Mouse (Mus musculus) brain, embryonic 14.5 days (tissue): ENCODE results near the gene Aunip. TPM values are rescaled to one million over a fixed set of nuclear protein-coding genes. Genes with fewer than 3 reads are reported as not detected.
A peak's percentile ranks its signal among the peaks of the same experiment; 100 is the strongest.
"Not testable (repeated sequence)": the region's sequence is repeated elsewhere in the genome, so short reads cannot be mapped to it uniquely, and the experiment has no call there.

Experiments used
- DNase-seq: peaks from one replicate; pipeline ENCODE4 v3.0.0-alpha.2; 2011; ENCODE audit warnings: low read depth
- CTCF ChIP-seq: fragments of 200-500 bp; IDR thresholded peaks from 2 replicates; pipeline ENCODE4 v1.5.1; 2012; ENCODE audit warnings: inconsistent platforms, mild to moderate bottlenecking, moderate library complexity, borderline replicate concordance; ENCODE audit not compliant: insufficient read depth, insufficient read length; ENCODE audit errors: extremely low read depth
- POLR2A ChIP-seq: fragments of 200-500 bp; IDR thresholded peaks from 2 replicates; pipeline ENCODE4 v1.6.1; 2012; ENCODE audit warnings: mild to moderate bottlenecking, inconsistent platforms, borderline replicate concordance; ENCODE audit not compliant: poor library complexity, insufficient read depth, insufficient read length, severe bottlenecking; ENCODE audit errors: extremely low read depth
- polyA plus RNA-seq: library from polyadenylated mRNA; depleted of rRNA; stranded (reverse); fragments of >200 nt; gene quantifications from 2 replicates; pipeline ENCODE4 v1.2.3, GENCODE M21; 2012

Gene Aunip
- polyA plus RNA-seq, 1 experiment = 2.8 TPM

GRCm38 (mm10) chr4:134489986-134490665 lies 20.7 kb upstream of the Aunip start:
- no peak for TF ChIP-seq CTCF
- TF ChIP-seq POLR2A = no peak
- DNase-seq = no peak

GRCm38 (mm10) chr4:134491716-134492115 lies 19.1 kb upstream of the Aunip start:
- peak; percentile 31 for DNase-seq
- TF ChIP-seq POLR2A (no peak), CTCF (no peak)

- DNase-seq = not testable (repeated sequence)
Measured at GRCm38 (mm10) chr4:134494161-134494560, 16.6 kb upstream of the Aunip start.

- peak; percentile 69 for DNase-seq
- TF ChIP-seq POLR2A (no peak), CTCF (no peak)
Measured at GRCm38 (mm10) chr4:134494780-134495545, 15.8 kb upstream of the Aunip start.

- TF ChIP-seq CTCF (no peak), POLR2A (no peak)
- no peak for DNase-seq
Measured at GRCm38 (mm10) chr4:134495546-134495923, 15.3 kb upstream of the Aunip start.

- peak; percentile 67 for DNase-seq
- TF ChIP-seq CTCF (no peak), POLR2A (no peak)
Measured at GRCm38 (mm10) chr4:134496595-134497210, 14.1 kb upstream of the Aunip start, which contains the start of gene Paqr7. Gene Paqr7 (plus strand): TSS chr4:134496697.

GRCm38 (mm10) chr4:134497223-134497622 lies 13.6 kb upstream of the Aunip start:
- TF ChIP-seq POLR2A (no peak), CTCF (no peak)
- DNase-seq = peak; percentile 35

GRCm38 (mm10) chr4:134497986-134498731 lies 12.6 kb upstream of the Aunip start:
- DNase-seq = peak; percentile 57
- TF ChIP-seq POLR2A (no peak), CTCF (no peak)

- DNase-seq = not testable (repeated sequence)
Measured at GRCm38 (mm10) chr4:134498983-134499382, 11.8 kb upstream of the Aunip start.

- no peak for DNase-seq
- TF ChIP-seq POLR2A = no peak
- no peak for TF ChIP-seq CTCF
Measured at GRCm38 (mm10) chr4:134501095-134501494, 9.7 kb upstream of the Aunip start.

- TF ChIP-seq POLR2A (no peak), CTCF (no peak)
- DNase-seq = no peak
Measured at GRCm38 (mm10) chr4:134503686-134504357, 7.0 kb upstream of the Aunip start.

GRCm38 (mm10) chr4:134505303-134505789 lies 5.5 kb upstream of the Aunip start:
- no peak for TF ChIP-seq POLR2A
- no peak for DNase-seq

GRCm38 (mm10) chr4:134505966-134506594 lies 4.7 kb upstream of the Aunip start:
- no peak for DNase-seq
- TF ChIP-seq POLR2A (no peak), CTCF (no peak)
